Mouse (Mus musculus) lung, postnatal 0 days (tissue): ENCODE measurements around the gene Agbl4.

Source experiments
- CTCF ChIP-seq: IDR thresholded peaks from 2 replicates; pipeline ENCODE4 v1.5.1; 2016; ENCODE audit warnings: antibody characterized with exemption, mild to moderate bottlenecking
- EP300 ChIP-seq: IDR thresholded peaks from 2 replicates; pipeline ENCODE4 v1.6.1; 2016; ENCODE audit warnings: antibody characterized with exemption, mild to moderate bottlenecking, control low read depth

GRCm38 (mm10) chr4:111621865-111622264, 1224.4 kb downstream of the Agbl4 start:
- TF ChIP-seq CTCF, result no peak
- no peak for TF ChIP-seq EP300
